Mouse (Mus musculus): ENCODE data around the gene 4930562C15Rik.

DNA sequence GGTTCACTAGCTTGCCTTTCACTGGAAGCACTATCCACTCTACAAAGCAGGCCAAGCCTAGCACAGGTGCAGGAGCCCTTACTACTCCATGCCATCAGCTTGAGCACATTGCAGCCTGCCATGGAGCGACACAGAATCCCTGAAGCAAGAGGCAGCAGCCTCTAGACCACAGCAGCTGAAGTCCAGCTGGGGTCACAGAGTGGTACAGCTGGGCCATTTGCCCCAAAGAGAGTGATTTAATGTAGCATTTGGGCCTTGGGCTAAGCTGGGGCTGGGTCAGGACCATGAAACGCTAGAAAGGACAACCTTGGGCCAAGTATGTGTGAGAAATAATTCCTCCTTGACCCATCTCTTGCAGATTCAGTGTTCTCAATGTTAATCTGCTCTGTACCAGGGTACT lies 12.9 kb downstream of the 4930562C15Rik start:
- TF ChIP-seq CTCF (IDR thresholded peaks at IDR 0.05; ENCODE audit: borderline replicate concordance, insufficient read depth, low read length) (no peak), POLR2A (IDR thresholded peaks at IDR 0.05; ENCODE audit: low read depth, low read length) (no peak)
